Comparison of ENCODE assay signal across 8 mouse cellular contexts in the genomic region with DNA sequence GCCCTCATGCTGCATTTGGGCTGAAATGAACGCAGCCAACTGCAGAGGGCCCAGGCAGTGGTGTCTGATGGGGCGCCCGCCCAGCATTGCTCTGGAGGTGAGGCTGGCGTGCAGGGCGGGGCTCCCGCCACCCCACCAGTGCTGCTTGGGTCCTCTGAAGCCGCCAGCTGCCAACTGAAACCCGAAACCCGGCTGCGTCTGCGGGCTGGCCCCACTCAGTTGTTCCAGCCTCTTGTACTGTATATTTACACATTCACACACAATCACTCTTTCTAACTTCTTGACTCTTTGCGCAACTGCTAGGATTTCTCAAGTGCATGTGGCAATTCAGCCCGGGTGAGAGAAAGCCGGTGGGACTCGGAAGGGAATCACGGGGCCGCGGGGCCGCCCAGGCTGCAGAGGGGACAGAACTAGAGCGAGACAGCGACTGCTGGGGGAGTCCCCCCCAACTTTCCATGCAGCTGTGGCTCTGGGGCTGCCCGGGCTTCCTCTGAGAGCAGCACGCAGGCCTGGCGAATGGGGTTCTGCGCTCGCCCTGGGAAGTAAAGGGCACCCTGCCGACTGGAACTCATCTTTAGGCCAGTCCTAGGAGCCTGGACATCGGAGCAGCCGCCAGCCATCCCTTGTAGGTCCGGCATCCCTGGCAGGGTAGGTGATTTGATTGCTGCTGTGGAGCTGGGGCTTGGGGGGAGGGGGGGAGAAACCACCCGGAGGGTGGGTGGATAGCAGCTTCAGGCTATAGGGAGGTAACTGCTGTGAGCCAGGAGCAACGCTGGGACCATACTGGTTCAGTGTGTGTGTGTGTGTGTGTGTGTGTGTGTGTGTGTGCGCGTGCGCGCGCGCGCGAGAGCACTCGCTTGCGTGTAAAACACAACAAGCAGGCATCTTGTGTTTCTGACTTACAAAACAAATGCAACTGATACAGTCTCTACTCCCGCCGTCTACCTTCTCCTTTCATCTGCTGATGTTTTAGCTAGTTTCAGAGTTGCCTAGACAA. TPM values are rescaled to one million over a fixed set of nuclear protein-coding genes. Genes with fewer than 3 reads are reported as not detected.
DNase-seq lines count a peak whose midpoint lies in the region; ATAC-seq and TF ChIP-seq lines count a peak whose summit lies in the region.

A gene (plus strand): TSS at position 177 of the 997 bp plus-strand sequence.

- H3K4me1 ChIP-seq in cortical plate, adult 2 months (ENCODE audit: control insufficient read depth, insufficient read depth, low read length), result no peaks in the 10 kb centered on the region
- H3K4me1 ChIP-seq in limb, embryonic 11.5 days (ENCODE audit: control insufficient read depth, insufficient read depth, low read length), result peaks cover 15% of the 10 kb centered on the region; the same call in 1 of the 2 replicates
- no peaks in the 10 kb centered on the region for H3K4me1 ChIP-seq in midbrain, embryonic 11.5 days (ENCODE audit: control insufficient read depth, insufficient read depth, low read length)
- H3K4me1 ChIP-seq in small intestine, adult 2 months (ENCODE audit: control insufficient read depth, insufficient read depth, insufficient read length, low read length), result no peaks in the 10 kb centered on the region; the same call in 1 of the 2 replicates

- no peaks in the 10 kb centered on the region for H3K27me3 ChIP-seq in limb, embryonic 11.5 days (ENCODE audit: control insufficient read depth, insufficient read depth, low read length)
- no peaks in the 10 kb centered on the region for H3K27me3 ChIP-seq in midbrain, embryonic 11.5 days (ENCODE audit: control insufficient read depth, insufficient read depth, low read length)
- H3K27me3 ChIP-seq in small intestine, adult 2 months (ENCODE audit: control insufficient read depth, insufficient read depth, low read length), result 0 out of 2 replicates have a peak, but pooled peaks cover 3% of the 10 kb centered on the region

- no peak within 1 kb of the TSS for H3K27ac ChIP-seq in cortical plate, adult 2 months (ENCODE audit: insufficient read depth, low read length)
- H3K27ac ChIP-seq in limb, embryonic 11.5 days (replicated peaks; ENCODE audit: low read depth, low read length), result peak within 1 kb of the TSS; percentile 99
- H3K27ac ChIP-seq in midbrain, embryonic 11.5 days (ENCODE audit: low read depth, low read length), result peak within 1 kb of the TSS; percentile 11; the same call in 1 of the 2 replicates
- H3K27ac ChIP-seq in small intestine, adult 2 months (ENCODE audit: insufficient read depth, low read depth, low read length), result peak within 1 kb of the TSS; percentile 75

- DNase-seq in R1 (ENCODE audit: low read depth, low spot score) (peak; percentile 45), MN1 (ENCODE audit: low spot score) (no peak)
- DNase-seq in gastrocnemius, postnatal 25 days, result peak; percentile 68
- DNase-seq in induced T-regulatory cell, adult 2 months (ENCODE audit: low read depth), result peak; percentile 54
- DNase-seq in limb, embryonic 11.5 days (ENCODE audit: low spot score), result peak; percentile 91
- peak; percentile 97 for DNase-seq in midbrain, embryonic 11.5 days (ENCODE audit: low spot score, missing footprints)

- WGBS in limb, embryonic 11.5 days, result under 1% methylated on average over 44 of the region's 44 CpGs
- under 1% methylated on average over 44 of the region's 44 CpGs for WGBS in midbrain, embryonic 11.5 days
- 2% methylated on average over 44 of the region's 44 CpGs for WGBS in small intestine, adult 2 months

- H3K4me3 ChIP-seq in cortical plate, adult 2 months (ENCODE audit: insufficient read depth, low read length), result peak within 1 kb of the TSS; percentile 53
- peak within 1 kb of the TSS; percentile 70 for H3K4me3 ChIP-seq in limb, embryonic 11.5 days (ENCODE audit: low read depth, low read length)
- H3K4me3 ChIP-seq in midbrain, embryonic 11.5 days (ENCODE audit: low read depth, low read length), result peak within 1 kb of the TSS; percentile 49
- H3K4me3 ChIP-seq in small intestine, adult 2 months (ENCODE audit: low read depth, low read length), result peak within 1 kb of the TSS; percentile 63

- no peaks in the 10 kb centered on the region for H3K36me3 ChIP-seq in limb, embryonic 11.5 days (ENCODE audit: control insufficient read depth, insufficient read depth, low read length)
- no peaks in the 10 kb centered on the region for H3K36me3 ChIP-seq in midbrain, embryonic 11.5 days (ENCODE audit: control insufficient read depth, insufficient read depth, low read length)
- no peaks in the 10 kb centered on the region for H3K36me3 ChIP-seq in small intestine, adult 2 months (ENCODE audit: control insufficient read depth, insufficient read depth, low read length)

- H3K4me2 ChIP-seq in limb, embryonic 11.5 days (ENCODE audit: low read depth, severe bottlenecking), result peak within 1 kb of the TSS; percentile 75
- H3K4me2 ChIP-seq in midbrain, embryonic 11.5 days, result peak within 1 kb of the TSS; percentile 93

- peak; percentile 93 for ATAC-seq in limb, embryonic 11.5 days (ENCODE audit: insufficient number of reproducible peaks, low FRiP score, low TSS enrichment, low read depth)
- peak; percentile 91 for ATAC-seq in midbrain, embryonic 11.5 days (ENCODE audit: low FRiP score)

- H3K9me3 ChIP-seq in limb, embryonic 11.5 days (ENCODE audit: control insufficient read depth, low read length), result no peaks in the 10 kb centered on the region
- no peaks in the 10 kb centered on the region for H3K9me3 ChIP-seq in midbrain, embryonic 11.5 days (ENCODE audit: control insufficient read depth, low read length)

- no peak for TF ChIP-seq CTCF in cortical plate, adult 2 months (IDR thresholded peaks at IDR 0.05; ENCODE audit: extremely low read depth, insufficient read depth, low read length)
- TF ChIP-seq CTCF in small intestine, adult 2 months (IDR thresholded peaks at IDR 0.05; ENCODE audit: extremely low read depth, insufficient read length, insufficient replicate concordance, low read depth, low read length), result no peak

- no peak for TF ChIP-seq POLR2A in cortical plate, adult 2 months (IDR thresholded peaks at IDR 0.05; ENCODE audit: extremely low read depth, insufficient read depth, low read length)
- no peak for TF ChIP-seq POLR2A in small intestine, adult 2 months (IDR thresholded peaks at IDR 0.05; ENCODE audit: low read depth, low read length)

- H3K9ac ChIP-seq in limb, embryonic 11.5 days (ENCODE audit: low read length), result peak within 1 kb of the TSS; percentile 94
- peak within 1 kb of the TSS; percentile 77 for H3K9ac ChIP-seq in midbrain, embryonic 11.5 days (ENCODE audit: low read length)

RNA-seq across cellular contexts. Expression of the gene that starts here (rescaled TPM):
- 4.9 TPM in 2 replicates for polyA plus RNA-seq in cortical plate, adult 2 months (2012; rRNA removed)
- total RNA-seq in gastrocnemius, postnatal 25 days (2021), result 10 to 100 TPM; 14.1 to 23.8 TPM
- polyA plus RNA-seq in limb, embryonic 11.5 days (2014; fragmentation: Nextera tagmentation; extraction: Ambion mirVana), result 13.0 and 13.8 TPM in 2 replicates
- 3.4 and 3.7 TPM in 2 replicates for polyA plus RNA-seq in midbrain, embryonic 11.5 days (2014; fragmentation: Nextera tagmentation; extraction: Ambion mirVana)
- polyA plus RNA-seq in small intestine, adult 2 months (2012; rRNA removed), result 1.8 TPM in 2 replicates
